Mouse (Mus musculus) sigmoid colon, adult 10 weeks (tissue): ENCODE measurements around the gene Fig4. TPM values are rescaled to one million over a fixed set of nuclear protein-coding genes. Genes with fewer than 3 reads are reported as not detected.

Experiments used
- polyA plus RNA-seq: library from polyadenylated mRNA; stranded (reverse); fragments of 350-450 nt; fragmentation: Illumina TruSeq; extraction: RNeasy Lipid Tissue Mini Kit (QIAGEN cat#74804); gene quantifications from one replicate; pipeline ENCODE4 v1.2.3, GENCODE M21; 2014; ENCODE audit warnings: low read depth, low replicate concordance

Gene Fig4
- 17.2 TPM for polyA plus RNA-seq

GRCm38 (mm10) chr10:41302689-41303431, at the start of gene Fig4:
TSS of gene Fig4 (minus strand) at chr10:41303260.

GRCm38 (mm10) chr10:41303639-41304444, 782 bp upstream of the Fig4 start, which contains the start of gene Ak9:
TSS of gene Ak9 (plus strand) at chr10:41303980.

Other genes starting within 250 kb of the Fig4 start
- gene Gpr6, start 231.0 kb downstream of the Fig4 start, polyA plus RNA-seq: not detected
- gene Ak9, start 720 bp upstream of the Fig4 start, polyA plus RNA-seq: not detected
- gene Zbtb24, start 147.1 kb upstream of the Fig4 start, polyA plus RNA-seq: 11.5 TPM
- 3.7 TPM for gene Mical1, start 173.1 kb upstream of the Fig4 start, polyA plus RNA-seq
- 5.0 TPM for gene Smpd2, start 187.1 kb upstream of the Fig4 start, polyA plus RNA-seq
- gene Ppil6, start 187.2 kb upstream of the Fig4 start, polyA plus RNA-seq: 7.3 TPM
- gene Cd164, start 216.2 kb upstream of the Fig4 start, polyA plus RNA-seq: 932 TPM